Mouse (Mus musculus) embryonic fibroblast, embryonic 13.5 days (primary cell): Measurements from ENCODE around the gene Hbb-bs.

ENCODE experiments used
- CTCF ChIP-seq: IDR thresholded peaks from 2 replicates; pipeline ENCODE4 v1.5.1; 2011; ENCODE audit warnings: mild to moderate bottlenecking, control low read depth, low read length, moderate library complexity, borderline replicate concordance; ENCODE audit not compliant: insufficient read depth
- POLR2A ChIP-seq: IDR thresholded peaks from 2 replicates; pipeline ENCODE4 v1.6.1; 2011; ENCODE audit warnings: low read depth, mild to moderate bottlenecking, control low read depth, low read length, moderate library complexity

DNA sequence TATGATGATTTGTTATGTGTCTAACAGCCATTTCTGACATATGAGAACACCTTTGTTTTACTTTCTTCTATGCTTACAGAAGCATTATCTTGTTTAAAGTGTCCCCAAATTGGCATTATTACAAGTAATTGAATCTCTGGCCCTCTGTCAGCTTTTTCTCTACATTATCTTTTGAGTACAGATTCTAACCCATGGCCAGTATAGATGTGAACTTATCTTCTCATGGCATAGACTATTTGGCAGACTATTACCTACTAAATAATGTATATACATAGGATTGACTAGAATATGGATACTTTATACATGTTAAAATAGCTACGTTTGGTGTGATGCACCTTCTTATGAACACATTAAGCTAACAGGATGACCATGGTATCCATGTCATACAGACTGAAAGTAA is 26.8 kb upstream of the Hbb-bs start:
- TF ChIP-seq POLR2A (no peak), CTCF (no peak)
